Mouse (Mus musculus) ES-Bruce4 (cell line): ENCODE measurements around the gene Cyp2d12.
"Not testable (repeated sequence)": the region's sequence is repeated elsewhere in the genome, so short reads cannot be mapped to it uniquely, and the experiment has no call there.

ENCODE experiments used
- CTCF ChIP-seq: IDR thresholded peaks from one replicate; pipeline ENCODE4 v1.8.1; 2011; ENCODE audit warnings: low read depth, low read length
- POLR2A ChIP-seq: IDR thresholded peaks from one replicate; pipeline ENCODE4 v1.8.1; 2011; ENCODE audit warnings: low read length; ENCODE audit not compliant: insufficient read depth

GRCm38 (mm10) chr15:82510500-82510899, 44.4 kb upstream of the Cyp2d12 start:
- not testable (repeated sequence) for TF ChIP-seq CTCF, POLR2A
